Mouse (Mus musculus) liver, embryonic 16.5 days (tissue): Measurements from ENCODE around the gene Ctf2. TPM values are rescaled to one million over a fixed set of nuclear protein-coding genes. Genes with fewer than 3 reads are reported as not detected.
A peak's percentile ranks its signal among the peaks of the same experiment; 100 is the strongest.

Source experiments
- ATAC-seq: fragments of 200-750 bp; cut with Nextera tagmentation; 2 replicates; pipeline ENCODE4 v1.8.0; 2017; ENCODE audit warnings: low read depth, mild to moderate bottlenecking, moderate number of reproducible peaks, moderate library complexity
- H3K27ac ChIP-seq: fragments of 300-500 bp; sonication (generic); 2 replicates; pipeline ENCODE4 v1.5.1; 2014; ENCODE audit warnings: mild to moderate bottlenecking, low read length
- H3K27me3 ChIP-seq: fragments of 300-500 bp; sonication (generic); 2 replicates; pipeline ENCODE4 v1.6.1; 2014; ENCODE audit warnings: low read depth, low read length, mixed read lengths; ENCODE audit not compliant: control insufficient read depth, insufficient read depth
- H3K36me3 ChIP-seq: fragments of 300-500 bp; sonication (generic); 2 replicates; pipeline ENCODE4 v1.6.1; 2014; ENCODE audit warnings: mild to moderate bottlenecking; ENCODE audit not compliant: control insufficient read depth, insufficient read depth
- H3K4me1 ChIP-seq: fragments of 300-500 bp; sonication (generic); 2 replicates; pipeline ENCODE4 v1.6.1; 2014; ENCODE audit warnings: low read depth, low read length, mixed read lengths; ENCODE audit not compliant: control insufficient read depth
- H3K4me2 ChIP-seq: fragments of 300-500 bp; sonication (generic); 2 replicates; pipeline ENCODE4 v1.6.1; 2014; ENCODE audit warnings: low read depth, low read length, mixed read lengths
- H3K4me3 ChIP-seq: fragments of 300-500 bp; sonication (generic); 2 replicates; pipeline ENCODE4 v1.5.1; 2014; ENCODE audit warnings: low read depth, mild to moderate bottlenecking, low read length
- H3K9ac ChIP-seq: fragments of 300-500 bp; sonication (generic); 2 replicates; pipeline ENCODE4 v1.6.1; 2014; ENCODE audit warnings: low read depth, low read length
- H3K9me3 ChIP-seq: fragments of 300-500 bp; sonication (generic); replicated peaks from 2 replicates; pipeline ENCODE4 v1.6.1; 2016; ENCODE audit warnings: low read length; ENCODE audit not compliant: control insufficient read depth
- WGBS: fragments of 180-500 bp; shearing (Covaris S2); extraction: QIAGEN DNeasy Blood & Tissue Kit; methylation state at CpG from one replicate; pipeline ENCODE4 v1.1.7; 2014; ENCODE audit not compliant: insufficient replicate concordance; 5-methylcytosine and 5-hydroxymethylcytosine counted together
- polyA plus RNA-seq: library from polyadenylated mRNA; unstranded; fragments of >200 nt; fragmentation: Nextera tagmentation; extraction: Ambion mirVana; gene quantifications from 2 replicates; pipeline ENCODE4 v1.2.1, GENCODE M21; 2015

Ctf2 gene
- polyA plus RNA-seq, 1 experiment from 2014 or later, result 0.05 TPM

DNA sequence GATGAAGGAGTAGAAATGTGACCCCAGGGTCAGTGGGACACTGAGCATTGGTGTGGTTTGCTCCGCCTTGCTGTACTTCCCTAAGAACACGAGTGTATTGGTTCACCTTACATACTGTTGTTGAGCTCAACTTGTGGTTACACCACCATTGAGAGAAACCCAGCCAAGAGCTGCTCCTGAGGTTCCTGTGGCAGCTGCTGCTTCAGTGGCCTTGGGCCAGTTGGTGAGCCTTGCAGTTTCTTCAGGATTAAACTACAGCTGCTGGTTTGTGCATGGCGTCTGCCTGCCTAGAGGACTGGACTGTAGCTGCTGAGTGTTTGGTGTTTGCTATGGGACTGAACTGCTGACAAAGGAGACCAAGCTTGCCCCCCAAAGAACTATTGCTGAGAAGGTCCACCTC is 20.5 kb downstream of the Ctf2 start:
- 49% methylated on average over 3 of the region's 3 CpGs for WGBS
- peak overlapping the region; percentile 42; the same call in 1 of the 2 replicates for H3K27ac ChIP-seq
- no peaks in the 10 kb centered on the region for H3K9me3 ChIP-seq
- no peak overlapping the region for H3K4me2 ChIP-seq
- H3K9ac ChIP-seq, result no peak overlapping the region
- peaks cover 39% of the 10 kb centered on the region for H3K4me1 ChIP-seq
- no peaks in the 10 kb centered on the region for H3K27me3 ChIP-seq
- H3K4me3 ChIP-seq, result no peak overlapping the region
- no peak for ATAC-seq
- no peaks in the 10 kb centered on the region for H3K36me3 ChIP-seq

DNA sequence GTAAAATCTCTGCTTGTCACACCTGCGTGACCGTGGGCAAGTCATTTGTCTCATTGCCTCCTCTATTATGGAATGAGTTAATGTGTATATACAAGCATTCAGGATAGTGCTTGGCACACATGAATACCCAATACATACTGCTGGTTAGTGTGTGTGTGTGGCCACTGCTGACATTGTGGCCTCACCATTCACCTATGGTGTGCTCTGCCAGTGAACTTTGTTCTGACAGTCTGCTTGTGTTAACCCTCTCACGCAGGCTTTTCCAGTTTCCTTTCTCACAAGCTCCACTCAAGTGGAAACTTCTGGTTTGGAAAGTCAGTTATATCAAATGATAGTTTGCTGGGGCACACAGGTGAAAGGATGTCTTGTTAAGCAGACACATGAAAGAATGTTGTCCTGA is 20.9 kb downstream of the Ctf2 start:
- Histone ChIP-seq H3K27me3 (no peaks in the 10 kb centered on the region), H3K4me1 (peaks cover 39% of the 10 kb centered on the region), H3K36me3 (no peaks in the 10 kb centered on the region), H3K4me3 (no peak overlapping the region), H3K9ac (no peak overlapping the region), H3K27ac (peak overlapping the region; percentile 42; the same call in 1 of the 2 replicates), H3K4me2 (no peak overlapping the region), H3K9me3 (no peaks in the 10 kb centered on the region)
- WGBS, result 73% methylated on average over 3 of the region's 3 CpGs
- no peak for ATAC-seq

DNA sequence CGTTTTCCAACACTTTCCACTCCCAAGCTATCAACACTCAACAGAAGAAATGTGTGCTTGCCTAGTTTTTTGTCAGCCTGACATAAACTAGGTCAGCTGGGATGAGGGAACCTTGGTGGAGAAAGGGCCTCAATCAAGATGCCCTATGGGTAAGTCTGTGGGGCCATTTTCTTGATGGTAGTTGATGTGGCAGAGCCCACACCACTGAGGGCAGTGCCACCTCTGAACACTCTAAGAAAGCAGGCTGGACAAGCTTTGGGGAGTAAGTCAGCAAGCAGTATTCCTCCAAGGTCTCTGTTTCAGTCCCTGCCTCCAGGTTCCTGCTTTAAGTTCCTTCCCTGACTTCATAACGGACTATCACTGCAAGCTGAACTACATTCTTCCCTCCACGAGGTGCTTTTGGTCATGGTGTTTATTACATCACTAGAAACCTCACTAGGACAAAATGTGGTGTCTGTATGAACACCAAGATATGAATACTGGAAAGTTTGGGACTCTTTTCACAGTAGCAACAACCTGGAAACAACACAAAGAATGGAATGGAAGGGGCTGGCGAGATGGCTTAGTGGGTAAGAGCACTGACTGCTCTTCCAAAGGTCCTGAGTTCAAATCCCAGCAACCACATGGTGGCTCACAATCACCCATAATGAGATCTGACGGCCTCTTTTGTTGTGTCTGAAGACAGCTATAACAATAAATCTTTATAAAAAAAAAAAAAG is 22.5 kb downstream of the Ctf2 start:
- Histone ChIP-seq H3K4me1 (peaks cover 39% of the 10 kb centered on the region), H3K36me3 (no peaks in the 10 kb centered on the region), H3K27ac (peak overlapping the region; percentile 87), H3K4me3 (peak overlapping the region; percentile 76), H3K27me3 (no peaks in the 10 kb centered on the region), H3K9ac (peak overlapping the region; percentile 76), H3K9me3 (no peaks in the 10 kb centered on the region), H3K4me2 (peak overlapping the region; percentile 93)
- no peak for ATAC-seq
- WGBS, result 57% methylated on average over 5 of the region's 5 CpGs

DNA sequence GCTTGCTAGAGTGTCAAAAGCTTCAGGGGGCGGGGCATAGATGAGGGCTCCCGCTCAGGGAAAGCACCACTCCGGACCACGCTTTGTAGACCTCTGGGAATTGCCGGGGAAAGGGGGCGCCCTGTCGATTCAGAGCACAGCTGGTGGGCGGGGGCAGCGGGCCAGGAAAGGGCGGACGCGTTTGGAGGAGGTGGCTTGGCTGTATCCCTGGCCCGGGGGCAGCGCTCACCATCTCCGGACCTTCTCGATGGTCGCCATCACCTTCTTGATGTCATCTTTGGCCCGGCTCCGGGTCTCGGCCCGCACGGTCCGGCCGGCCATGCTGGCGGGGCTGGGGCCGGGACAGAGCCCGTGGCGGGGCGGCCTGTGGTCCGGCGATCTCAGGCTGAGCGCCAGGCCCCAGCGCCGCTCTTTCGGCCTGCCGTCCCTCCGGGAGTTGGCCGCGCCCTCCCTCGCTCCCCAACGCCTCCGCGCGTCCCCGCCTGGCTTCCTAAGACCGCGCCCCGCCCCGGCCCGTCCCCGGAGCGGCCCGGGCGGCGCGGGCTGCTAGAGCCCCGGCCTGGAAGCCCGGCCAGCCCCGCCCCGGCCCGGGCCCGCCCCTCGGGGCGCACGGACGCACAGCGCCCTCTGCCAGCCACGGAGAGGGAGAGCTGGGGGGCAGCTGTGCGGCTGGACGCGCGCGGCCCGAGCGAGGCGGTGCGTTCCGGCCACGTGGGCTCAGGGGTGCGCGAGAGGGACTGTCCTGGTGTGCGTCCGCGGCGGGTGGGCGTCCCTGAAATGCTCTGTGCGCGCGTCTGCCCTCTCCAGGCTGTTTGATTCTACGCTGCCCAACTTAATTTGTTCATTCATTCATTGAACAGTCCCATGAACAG is 23.5 kb downstream of the Ctf2 start, which contains the start of gene Bcl7c:
Bcl7c (minus strand) TSS at position 727 of the 872 bp plus-strand sequence.
- H3K36me3 ChIP-seq, result no peaks in the 10 kb centered on the region
- H3K4me3 ChIP-seq, result peak within 1 kb of the TSS; percentile 76
- ATAC-seq, result peak; percentile 92
- no peaks in the 10 kb centered on the region for H3K9me3 ChIP-seq
- peak within 1 kb of the TSS; percentile 93 for H3K4me2 ChIP-seq
- H3K4me1 ChIP-seq, result peaks cover 39% of the 10 kb centered on the region
- no peaks in the 10 kb centered on the region for H3K27me3 ChIP-seq
- peak within 1 kb of the TSS; percentile 87 for H3K27ac ChIP-seq
- WGBS, result under 1% methylated on average over 89 of the region's 90 CpGs
- peak within 1 kb of the TSS; percentile 76 for H3K9ac ChIP-seq

DNA sequence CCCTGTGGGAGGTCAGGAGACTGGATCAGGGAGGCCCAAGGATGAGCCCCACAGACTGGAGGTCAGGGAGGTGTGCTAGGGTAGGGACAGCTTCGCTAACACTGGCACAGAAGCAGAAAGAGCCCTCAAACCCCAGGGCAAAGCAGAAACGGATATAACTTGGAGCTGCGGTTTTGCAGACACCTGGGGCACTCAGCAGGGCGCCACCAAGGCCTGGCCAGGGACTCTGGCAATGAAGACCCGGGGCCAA is 24.1 kb downstream of the Ctf2 start:
- no peaks in the 10 kb centered on the region for H3K36me3 ChIP-seq
- H3K4me2 ChIP-seq, result peak overlapping the region; percentile 93
- peak overlapping the region; percentile 76 for H3K4me3 ChIP-seq
- H3K4me1 ChIP-seq, result peaks cover 33% of the 10 kb centered on the region
- no peak for ATAC-seq
- no peaks in the 10 kb centered on the region for H3K9me3 ChIP-seq
- 1% methylated on average over 5 of the region's 5 CpGs for WGBS
- peak overlapping the region; percentile 87 for H3K27ac ChIP-seq
- H3K9ac ChIP-seq, result peak overlapping the region; percentile 76
- H3K27me3 ChIP-seq, result no peaks in the 10 kb centered on the region

DNA sequence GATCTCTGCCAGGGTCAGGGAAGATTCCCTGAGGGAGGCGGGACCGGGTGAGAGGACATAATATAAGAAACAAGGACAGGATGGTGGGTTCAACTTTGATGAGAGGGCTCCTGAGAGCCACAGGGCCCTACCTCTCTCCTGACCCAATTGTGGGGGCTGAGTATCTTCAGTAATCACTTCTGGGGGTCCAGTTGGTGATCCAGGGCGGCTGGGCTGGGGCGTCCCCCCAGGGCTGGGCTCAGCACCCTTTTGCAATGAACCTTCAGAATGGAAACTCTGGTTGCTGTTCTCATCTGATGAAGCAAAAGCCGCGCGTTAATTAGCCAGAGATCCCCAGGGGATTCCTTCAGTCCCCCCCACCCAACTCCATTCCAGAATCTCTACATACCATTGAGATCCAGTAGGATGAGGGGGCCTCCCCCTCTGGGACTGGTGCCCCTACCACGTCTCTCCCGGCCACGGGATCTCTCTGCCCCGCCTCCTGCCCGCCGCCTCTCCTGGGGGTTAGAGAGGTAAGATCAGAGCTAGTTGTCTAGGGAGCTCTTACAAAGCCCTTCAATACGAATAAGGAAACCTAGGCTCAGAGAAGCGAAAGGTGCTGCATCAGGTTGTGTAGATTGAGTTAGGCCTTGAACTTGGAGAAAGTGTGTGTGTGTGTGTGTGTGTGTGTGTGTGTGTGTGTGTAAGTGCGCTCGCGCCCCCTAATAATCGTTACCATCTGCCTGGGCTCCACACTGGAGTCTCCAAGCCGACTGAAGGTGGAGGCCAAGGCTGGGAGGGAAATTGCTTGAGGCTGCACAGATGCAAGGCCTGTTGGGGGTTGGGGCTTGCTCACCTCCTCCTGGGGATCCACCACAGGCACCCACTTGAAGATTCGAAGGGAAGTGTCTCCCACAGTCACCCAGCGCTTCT is 24.7 kb downstream of the Ctf2 start:
- Histone ChIP-seq H3K27ac (peak overlapping the region; percentile 87), H3K9ac (peak overlapping the region; percentile 76), H3K36me3 (no peaks in the 10 kb centered on the region), H3K4me2 (peak overlapping the region; percentile 93), H3K4me3 (peak overlapping the region; percentile 76), H3K9me3 (no peaks in the 10 kb centered on the region), H3K4me1 (peaks cover 28% of the 10 kb centered on the region), H3K27me3 (no peaks in the 10 kb centered on the region)
- 27% methylated on average over 22 of the region's 22 CpGs for WGBS
- ATAC-seq, result no peak

DNA sequence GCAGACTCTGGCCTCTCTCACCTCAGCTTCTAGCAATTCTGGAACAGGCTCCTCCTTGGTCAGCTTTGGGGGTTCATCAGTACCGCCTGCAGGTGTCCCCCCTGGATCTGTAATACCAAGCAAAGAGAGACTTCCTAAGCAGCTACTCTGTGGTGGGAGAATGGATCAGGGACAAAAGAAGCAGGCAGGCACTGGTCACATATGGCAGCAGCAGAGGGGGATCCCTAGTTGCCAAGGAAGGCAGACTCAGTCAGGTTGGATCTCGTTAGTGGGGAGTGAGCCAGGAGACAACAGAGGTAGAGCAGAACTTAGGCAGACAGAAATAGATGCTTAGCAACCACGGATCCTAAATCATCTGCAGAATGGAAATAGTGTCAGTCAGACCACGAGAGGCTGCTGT is 26.3 kb downstream of the Ctf2 start:
- Histone ChIP-seq H3K4me2 (no peak overlapping the region), H3K9ac (no peak overlapping the region), H3K4me1 (peaks cover 17% of the 10 kb centered on the region), H3K4me3 (no peak overlapping the region), H3K27me3 (no peaks in the 10 kb centered on the region), H3K36me3 (no peaks in the 10 kb centered on the region), H3K27ac (no peak overlapping the region), H3K9me3 (no peaks in the 10 kb centered on the region)
- WGBS, result 62% methylated on average over 4 of the region's 4 CpGs
- no peak for ATAC-seq

DNA sequence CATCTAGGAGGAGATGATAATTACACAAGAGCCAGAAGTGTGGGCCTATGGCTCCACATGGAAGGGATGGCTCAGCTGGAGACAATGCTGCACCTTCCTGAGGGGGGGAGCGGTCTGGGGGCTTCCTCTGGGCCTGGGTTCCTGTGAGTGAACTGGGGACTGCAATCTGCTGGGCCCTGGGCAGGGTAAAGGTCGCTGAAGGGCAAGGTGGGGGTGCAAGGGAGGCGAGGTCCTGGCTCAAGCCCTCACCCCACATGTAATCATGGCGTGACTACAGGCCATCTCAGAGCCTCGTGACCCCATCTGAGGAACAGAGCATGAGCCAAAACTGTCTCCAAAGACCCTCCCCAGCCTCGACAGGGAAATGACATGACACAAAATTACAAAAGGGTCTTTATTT is 27.4 kb downstream of the Ctf2 start:
- Histone ChIP-seq H3K4me1 (peaks cover 17% of the 10 kb centered on the region), H3K36me3 (no peaks in the 10 kb centered on the region), H3K4me2 (no peak overlapping the region), H3K9ac (no peak overlapping the region), H3K9me3 (no peaks in the 10 kb centered on the region), H3K27me3 (no peaks in the 10 kb centered on the region), H3K27ac (no peak overlapping the region), H3K4me3 (no peak overlapping the region)
- WGBS, result 64% methylated on average over 6 of the region's 6 CpGs
- ATAC-seq, result no peak
